Mouse (Mus musculus) CH12.LX (cell line): ENCODE measurements around the gene Gtf3c5. TPM values are rescaled to one million over a fixed set of nuclear protein-coding genes. Genes with fewer than 3 reads are reported as not detected.
A peak's percentile ranks its signal among the peaks of the same experiment; 100 is the strongest.

Experiments
- DNase-seq: peaks from one replicate; pipeline ENCODE4 v3.0.0-alpha.2; 2013; ENCODE audit errors: extremely low read depth
- H3K27ac ChIP-seq: 2 replicates; pipeline ENCODE4 v1.5.1; 2012; ENCODE audit warnings: low read depth, mild to moderate bottlenecking, control low read depth, moderate library complexity; ENCODE audit not compliant: insufficient read depth
- H3K27me3 ChIP-seq: replicated peaks from 2 replicates; pipeline ENCODE3; 2012; ENCODE audit warnings: inconsistent platforms
- H3K36me3 ChIP-seq, 2 experiments: replicated peaks in 1 of 2; 2 replicates each; pipeline versions ENCODE3 to v1.6.1; 2012; ENCODE audit warnings: inconsistent platforms in 1 of 2, low read length in 1 of 2, mild to moderate bottlenecking in 1 of 2, mixed read lengths in 1 of 2, moderate library complexity in 1 of 2; ENCODE audit not compliant: control insufficient read depth in 1 of 2, insufficient read depth in 1 of 2
- H3K4me1 ChIP-seq, 2 experiments: 2 replicates each; pipeline ENCODE4 v1.6.1; 2012; ENCODE audit warnings: inconsistent platforms in 1 of 2, moderate library complexity in 1 of 2; ENCODE audit not compliant: insufficient read depth in 2 of 2, control insufficient read depth in 1 of 2
- H3K4me2 ChIP-seq: 2 replicates; pipeline ENCODE4 v1.6.1; 2012; ENCODE audit warnings: low read depth, mild to moderate bottlenecking, control low read depth; ENCODE audit not compliant: poor library complexity, insufficient read depth, severe bottlenecking
- H3K4me3 ChIP-seq, 3 experiments: fragments of 150-350 bp in 1 of 3; sonication (generic) in 1 of 3; replicated peaks in 1 of 3; 2 replicates each; pipeline versions ENCODE3 to v1.5.1; 2011 to 2012; ENCODE audit warnings: low read depth in 2 of 3, low read length in 2 of 3, mild to moderate bottlenecking in 2 of 3, moderate library complexity in 2 of 3, control low read depth in 1 of 3, improper control_type of control experiment in 1 of 3, inconsistent platforms in 1 of 3, mixed read lengths in 1 of 3; ENCODE audit not compliant: poor library complexity in 1 of 3
- H3K79me2 ChIP-seq: replicated peaks from 2 replicates; pipeline ENCODE4 v1.6.1; 2012; ENCODE audit warnings: mild to moderate bottlenecking, moderate library complexity; ENCODE audit not compliant: control insufficient read depth, poor library complexity, insufficient read depth, severe bottlenecking; ENCODE audit errors: extremely low read depth
- H3K9ac ChIP-seq: 2 replicates; pipeline ENCODE4 v1.6.1; 2012; ENCODE audit warnings: low read depth, mild to moderate bottlenecking, control low read depth, moderate library complexity; ENCODE audit not compliant: insufficient read depth
- H3K9me3 ChIP-seq: replicated peaks from 2 replicates; pipeline ENCODE3; 2012; ENCODE audit warnings: low read length, inconsistent platforms, mixed read lengths
- BHLHE40 ChIP-seq: IDR thresholded peaks from 2 replicates; pipeline ENCODE4 v1.6.1; 2011; ENCODE audit warnings: mild to moderate bottlenecking, low read depth, low read length, improper control_type of control experiment
- E2F4 ChIP-seq: IDR thresholded peaks from 2 replicates; pipeline ENCODE4 v1.6.1; 2011; ENCODE audit warnings: low read depth, low read length, improper control_type of control experiment; ENCODE audit not compliant: insufficient replicate concordance
- ETS1 ChIP-seq: conservative IDR thresholded peaks from 2 replicates; pipeline ENCODE4 v1.6.1; 2012; ENCODE audit warnings: low read depth, mild to moderate bottlenecking, inconsistent platforms, low read length, improper control_type of control experiment, moderate library complexity
- IRF4 ChIP-seq: IDR thresholded peaks from 2 replicates; pipeline ENCODE4 v1.6.1; 2014; ENCODE audit warnings: low read depth, mild to moderate bottlenecking, inconsistent platforms, low read length, improper control_type of control experiment
- JUND ChIP-seq: conservative IDR thresholded peaks from 2 replicates; pipeline ENCODE4 v1.6.1; 2011; ENCODE audit warnings: low read depth, low read length, improper control_type of control experiment
- MAFK ChIP-seq: IDR thresholded peaks from 2 replicates; pipeline ENCODE4 v1.6.1; 2011; ENCODE audit warnings: low read length, improper control_type of control experiment; ENCODE audit not compliant: insufficient replicate concordance
- MAX ChIP-seq: IDR thresholded peaks from 2 replicates; pipeline ENCODE4 v1.6.1; 2011; ENCODE audit warnings: low read length, improper control_type of control experiment
- MAZ ChIP-seq: IDR thresholded peaks from 2 replicates; pipeline ENCODE4 v1.6.1; 2012; ENCODE audit warnings: low read depth, mild to moderate bottlenecking, inconsistent platforms, low read length, improper control_type of control experiment, moderate library complexity
- MEF2A ChIP-seq: IDR thresholded peaks from 2 replicates; pipeline ENCODE4 v1.6.1; 2014; ENCODE audit warnings: low read depth, mild to moderate bottlenecking, inconsistent platforms, low read length, improper control_type of control experiment, borderline replicate concordance
- MXI1 ChIP-seq: IDR thresholded peaks from 2 replicates; pipeline ENCODE4 v1.6.1; 2011; ENCODE audit warnings: mild to moderate bottlenecking, low read depth, low read length, improper control_type of control experiment
- MYC ChIP-seq: IDR thresholded peaks from 2 replicates; pipeline ENCODE4 v1.6.1; 2011; ENCODE audit warnings: low read depth, mild to moderate bottlenecking, improper control_type of control experiment, low read length
- NELFE ChIP-seq: IDR thresholded peaks from 2 replicates; pipeline ENCODE4 v1.6.1; 2011; ENCODE audit warnings: low read depth, low read length, improper control_type of control experiment
- NRF1 ChIP-seq: IDR thresholded peaks from 2 replicates; pipeline ENCODE4 v1.6.1; 2014; ENCODE audit warnings: low read depth, mild to moderate bottlenecking, inconsistent platforms, low read length, improper control_type of control experiment, moderate library complexity
- RAD21 ChIP-seq: IDR thresholded peaks from 2 replicates; pipeline ENCODE4 v1.6.1; 2011; ENCODE audit warnings: low read depth, mild to moderate bottlenecking, low read length, improper control_type of control experiment, moderate library complexity
- RCOR1 ChIP-seq: conservative IDR thresholded peaks from 2 replicates; pipeline ENCODE4 v1.6.1; 2012; ENCODE audit warnings: low read depth, mild to moderate bottlenecking, inconsistent platforms, low read length, improper control_type of control experiment
- SIN3A ChIP-seq: IDR thresholded peaks from 2 replicates; pipeline ENCODE4 v1.6.1; 2012; ENCODE audit warnings: low read length, improper control_type of control experiment, inconsistent platforms
- SMC3 ChIP-seq: IDR thresholded peaks from 2 replicates; pipeline ENCODE4 v1.6.1; 2011; ENCODE audit warnings: low read depth, low read length, improper control_type of control experiment
- TCF12 ChIP-seq: IDR thresholded peaks from 2 replicates; pipeline ENCODE4 v1.6.1; 2014; ENCODE audit warnings: low read depth, mild to moderate bottlenecking, inconsistent platforms, low read length, improper control_type of control experiment
- USF1 ChIP-seq: IDR thresholded peaks from 2 replicates; pipeline ENCODE4 v1.6.1; 2014; ENCODE audit warnings: low read depth, mild to moderate bottlenecking, inconsistent platforms, low read length, improper control_type of control experiment
- USF2 ChIP-seq: conservative IDR thresholded peaks from 2 replicates; pipeline ENCODE4 v1.6.1; 2011; ENCODE audit warnings: low read depth, low read length, improper control_type of control experiment
- ZC3H11A ChIP-seq: IDR thresholded peaks from 2 replicates; pipeline ENCODE4 v1.6.1; 2012; ENCODE audit warnings: low read depth, mild to moderate bottlenecking, inconsistent platforms, low read length, improper control_type of control experiment
- ZNF384 ChIP-seq: IDR thresholded peaks from 2 replicates; pipeline ENCODE4 v1.6.1; 2012; ENCODE audit warnings: low read depth, low read length, improper control_type of control experiment, inconsistent platforms
- dilution Hi-C: fragments of 300-500 bp; cut with MboI; formaldehyde crosslinking; loops from 2 replicates; pipeline ENCODE4 v1.14.3; 2020; ENCODE audit warnings: low sequenced_read_pairs; ENCODE audit not compliant: extremely low pct_unique_long_range_greater_than_20kb, extremely low pct_ligation_motif_present
- in situ Hi-C: fragments of 300-500 bp; cut with MboI; formaldehyde crosslinking; loops from 3 replicates; pipeline ENCODE4 v1.14.3; 2019; ENCODE audit warnings: low sequenced_read_pairs, low pct_ligation_motif_present, low pct_unique_long_range_greater_than_20kb, mixed read lengths
- polyA plus RNA-seq: library from polyadenylated mRNA; unstranded; fragments of >175 nt; gene quantifications from 2 replicates; pipeline ENCODE4 v1.2.1, GENCODE M21; 2012; ENCODE audit warnings: low read depth; ENCODE audit not compliant: insufficient read length
- total RNA-seq, 2 experiments: library from RNA; depleted of rRNA; stranded (reverse); fragments of 300-350 nt in 1 of 2; fragments of >200 nt in 1 of 2; gene quantifications; 2 replicates each; pipeline ENCODE4 v1.2.3; 2012 to 2014

Gene Gtf3c5
- total and polyA plus RNA-seq, 3 experiments, result 8.6 to 27.4 (median 12.5) TPM

DNA sequence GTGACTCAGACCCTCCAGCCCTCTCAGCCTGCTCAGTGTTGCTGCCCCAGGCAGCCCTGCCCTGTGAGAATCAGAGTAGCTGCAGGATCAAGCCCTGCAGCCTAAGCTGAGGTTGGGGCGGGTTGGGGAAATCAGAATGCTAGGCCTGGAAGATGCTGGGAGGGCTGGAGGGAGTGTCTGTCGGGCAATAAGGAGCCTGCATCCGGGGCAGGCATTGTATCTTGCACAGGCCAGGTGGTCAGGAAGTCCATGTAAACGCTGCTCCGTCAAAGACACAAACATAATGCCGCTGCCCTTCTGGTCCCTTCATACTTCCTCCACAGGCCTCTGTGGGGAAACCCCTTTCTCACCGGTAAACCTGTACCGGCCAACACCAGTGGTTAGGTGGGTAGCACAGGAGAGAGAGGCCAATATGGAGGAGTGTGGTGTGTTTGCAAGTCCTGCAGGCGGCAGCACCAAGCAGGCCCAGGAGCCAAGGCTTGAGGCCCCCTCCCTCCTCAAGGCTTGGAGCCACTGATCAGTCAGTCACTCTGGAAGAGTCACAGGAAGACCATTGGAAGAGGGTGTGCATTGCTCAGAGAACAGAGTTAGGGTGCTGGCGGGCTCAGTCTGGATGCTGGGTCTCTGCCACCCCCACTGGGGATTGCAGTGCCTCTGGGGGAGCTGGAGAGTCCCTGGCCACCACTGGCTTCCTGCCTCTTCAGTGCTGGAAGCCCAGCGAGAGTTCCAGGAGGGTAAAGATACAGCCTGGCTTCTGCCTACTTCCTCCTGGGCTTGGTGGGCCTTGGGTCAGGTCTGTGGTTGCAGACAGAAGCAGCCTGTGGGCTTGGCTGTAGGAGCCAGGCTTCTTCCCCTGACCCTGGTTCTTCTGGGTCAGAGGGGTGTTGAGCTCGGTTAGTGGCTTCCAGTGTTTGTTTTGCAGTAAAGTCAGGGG is 57.3 kb downstream of the Gtf3c5 start (continued):
- TF ChIP-seq RAD21 (peak; percentile 56), MAZ (peak; percentile 89), SIN3A (no peak), SMC3 (peak; percentile 81), IRF4 (peak; percentile 65), MEF2A (peak; percentile 67; the same call in 1 of the 2 replicates), MAFK (0 out of 2 replicates have a peak, but pooled peaks have one; percentile 16), NRF1 (peak; percentile 26; the same call in 1 of the 2 replicates)

DNA sequence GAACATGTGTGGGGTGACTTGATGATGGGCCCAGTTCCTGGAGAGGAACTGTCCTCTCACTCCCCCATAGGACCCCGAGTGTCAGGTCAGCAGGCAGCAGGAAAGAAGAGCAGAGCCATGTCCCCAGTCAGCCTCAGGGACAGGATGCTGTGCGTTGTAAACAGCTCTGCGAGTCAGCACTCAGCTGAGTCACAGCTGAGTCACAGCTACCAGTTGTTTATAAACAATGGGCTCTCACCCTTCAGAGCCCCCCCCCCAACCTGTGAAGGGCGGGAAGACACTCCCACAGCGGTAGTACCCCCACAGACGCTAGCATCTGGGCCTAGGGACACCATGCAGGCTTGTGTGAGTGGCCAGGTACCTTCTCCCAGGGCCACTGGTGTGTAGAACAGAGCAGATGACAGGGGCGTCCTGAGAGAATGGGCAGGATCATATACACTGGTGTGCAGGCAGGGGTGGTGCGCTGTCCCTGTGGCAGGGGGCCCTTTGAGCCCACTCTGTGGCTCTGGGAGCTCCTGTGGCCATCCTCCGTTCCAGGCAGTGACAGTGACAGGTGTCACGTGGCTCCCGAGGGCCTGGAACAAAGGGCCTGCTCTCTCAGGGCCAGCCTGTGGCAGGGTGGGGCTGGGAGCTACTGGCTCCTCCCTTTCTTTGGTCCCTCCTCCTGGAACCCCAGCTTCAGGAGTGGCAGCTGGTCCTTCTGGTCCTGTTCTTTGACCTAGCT is 58.2 kb downstream of the Gtf3c5 start:
- Histone ChIP-seq H3K79me2 (no peaks in the 10 kb centered on the region), H3K27ac (peak overlapping the region; percentile 95)

More for the DNA sequence above, 58.2 kb downstream of the Gtf3c5 start:
- Histone ChIP-seq H3K9ac (peak overlapping the region; percentile 8; the same call in 1 of the 2 replicates), H3K36me3 (peaks cover 0 to 8% of the 10 kb centered on the region in 2 experiments), H3K9me3 (no peaks in the 10 kb centered on the region), H3K4me1 (peaks cover 35 to 82% of the 10 kb centered on the region in 2 experiments), H3K4me3 (peak overlapping the region in 2 of 3 experiments; percentile 13 to 16), H3K4me2 (peak overlapping the region; percentile 46), H3K27me3 (no peaks in the 10 kb centered on the region)
- peak; percentile 70 for DNase-seq
- in situ Hi-C loops (no loop called here), dilution Hi-C loops (no loop called here)
- TF ChIP-seq TCF12 (no peak), ETS1 (peak; percentile 49; the same call in 1 of the 2 replicates), MXI1 (peak; percentile 79), RCOR1 (no peak), MAX (peak; percentile 35; the same call in 1 of the 2 replicates), USF1 (peak; percentile 83), USF2 (peak; percentile 68), SIN3A (peak; percentile 46; the same call in 1 of the 2 replicates), E2F4 (no peak), IRF4 (no peak), JUND (no peak), ZC3H11A (no peak), ZNF384 (no peak), NELFE (no peak), BHLHE40 (peak; percentile 64), MAFK (peak; percentile 59; the same call in 1 of the 2 replicates), MYC (no peak)
